Mouse (Mus musculus): ENCODE data around the gene Sept7.

DNA sequence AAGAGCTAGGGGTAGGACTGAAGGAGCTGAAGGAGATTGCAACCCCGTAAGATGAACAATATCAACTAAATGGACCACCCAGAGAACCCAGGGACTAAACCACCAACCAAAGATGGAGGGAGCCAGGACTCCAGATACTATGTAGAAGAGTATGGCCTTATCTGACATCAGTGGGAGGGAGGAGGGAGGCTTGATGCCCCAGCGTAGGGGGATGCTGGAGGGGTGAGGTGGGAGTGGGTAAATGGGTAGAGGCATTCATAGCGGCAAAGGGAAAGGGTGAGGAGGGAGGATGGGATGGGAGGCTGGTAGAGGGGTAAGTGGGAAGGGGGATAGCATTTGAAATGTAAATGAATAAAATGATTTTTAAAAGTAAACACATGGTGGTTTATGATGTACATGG, 8.2 kb downstream of the Sept7 start:
- TF ChIP-seq POLR2A (IDR thresholded peaks at IDR 0.05; ENCODE audit: low read depth, low read length) (no peak), CTCF (IDR thresholded peaks at IDR 0.05; ENCODE audit: borderline replicate concordance, insufficient read depth, low read length) (no peak)
